Mouse (Mus musculus) naive thymus-derived CD4-positive, alpha-beta T cell, adult 2 months (primary cell): Measurements from ENCODE around the gene Vamp1.

ENCODE experiments used
- DNase-seq: peaks from one replicate; pipeline ENCODE4 v3.0.0-alpha.2; 2011; ENCODE audit warnings: low read depth

Vamp1 gene

DNA sequence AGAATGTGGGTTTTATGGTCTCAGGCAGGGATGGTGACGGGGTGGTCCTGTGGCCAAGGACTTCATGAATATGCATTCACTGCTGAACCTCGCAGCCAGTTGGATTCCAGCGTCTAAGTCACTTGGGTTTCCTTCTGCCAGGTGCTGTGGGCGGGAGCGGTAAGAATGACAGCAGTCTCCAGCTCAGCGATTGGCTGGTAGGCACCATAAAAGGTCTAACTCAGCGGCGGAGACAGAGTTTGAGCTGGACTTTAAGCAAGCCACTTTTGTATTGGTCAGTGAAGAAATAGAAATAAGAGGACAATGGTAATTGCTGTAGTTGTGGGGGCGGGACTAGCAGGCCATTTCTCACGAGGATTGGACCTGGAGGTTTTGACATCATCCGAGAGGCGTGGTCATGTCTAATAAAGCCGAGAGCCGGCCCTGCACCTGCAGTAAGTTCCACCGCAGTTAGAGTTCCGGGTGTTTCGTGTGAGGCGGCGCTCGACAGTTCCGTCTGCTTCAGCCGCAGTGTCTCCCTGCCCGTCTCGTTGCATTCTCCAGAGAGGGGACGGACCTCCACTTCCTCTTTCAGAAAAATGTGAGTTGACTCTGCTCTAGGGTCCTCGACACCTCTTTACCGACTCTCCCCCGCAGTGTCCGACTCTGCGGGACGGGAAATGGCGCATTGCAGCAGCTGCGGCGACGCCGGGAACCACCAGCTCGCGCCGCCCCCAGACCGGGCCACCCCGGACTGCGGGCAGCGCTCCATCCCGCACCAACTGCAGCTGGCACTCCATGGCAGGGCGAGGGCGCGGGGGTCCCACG is at the start of gene Vamp1:
Gene Vamp1, plus strand, starts transcription at position 404 of the 807 bp plus-strand sequence.
- peak; percentile 93 for DNase-seq

GRCm38 (mm10) chr6:125166051-125166751 is 49.1 kb upstream of the Vamp1 start, which contains the start of gene Gapdh:
Gapdh (minus strand) TSS chr6:125166467.
- DNase-seq = peak; percentile 42

DNA sequence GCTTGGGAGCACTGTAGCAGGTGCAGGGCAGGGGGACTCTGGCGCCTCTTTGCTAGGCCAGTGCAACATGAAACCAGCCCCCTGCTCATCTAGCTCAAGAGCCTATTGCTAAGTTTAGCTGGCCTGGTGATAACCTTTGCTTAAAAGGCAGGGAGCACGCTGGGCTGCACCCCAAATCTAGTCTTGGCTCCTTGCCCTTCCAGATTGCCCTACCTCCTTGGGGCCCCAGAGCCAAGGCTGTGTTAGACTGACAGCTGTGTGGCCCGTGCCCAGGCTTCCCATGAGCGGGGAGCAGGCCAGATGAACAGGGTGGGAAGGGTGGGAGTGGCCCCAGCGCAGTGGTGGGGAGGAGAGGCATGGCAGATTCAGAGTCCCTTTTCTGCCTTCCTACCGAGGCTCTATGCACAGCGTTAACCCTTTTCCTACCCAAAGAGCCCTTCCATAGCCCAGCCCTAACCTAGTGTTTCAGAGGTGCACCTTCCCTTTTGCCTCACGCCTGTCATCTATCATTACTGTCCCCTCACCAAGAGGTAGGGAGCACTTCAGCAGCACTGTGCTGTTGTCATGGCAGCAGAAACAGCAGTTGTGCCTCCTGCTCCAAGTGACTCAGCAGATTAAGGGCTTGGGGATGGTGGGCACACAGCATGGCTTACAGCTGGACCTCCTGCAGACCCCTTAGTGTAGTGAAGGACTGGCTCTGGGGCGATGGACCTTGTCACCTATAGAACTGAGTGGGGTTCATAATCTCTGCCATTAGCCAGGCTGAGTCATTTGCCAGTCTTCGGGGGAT is 48.3 kb upstream of the Vamp1 start:
- DNase-seq = no peak

GRCm38 (mm10) chr6:125168086-125168485 is 47.3 kb upstream of the Vamp1 start:
- DNase-seq = no peak

- DNase-seq = no peak
These were observed 45.2 kb upstream of the Vamp1 start for GRCm38 (mm10) chr6:125170194-125170593.

- no peak for DNase-seq
These were observed 42.9 kb upstream of the Vamp1 start for GRCm38 (mm10) chr6:125172474-125172873.

DNA sequence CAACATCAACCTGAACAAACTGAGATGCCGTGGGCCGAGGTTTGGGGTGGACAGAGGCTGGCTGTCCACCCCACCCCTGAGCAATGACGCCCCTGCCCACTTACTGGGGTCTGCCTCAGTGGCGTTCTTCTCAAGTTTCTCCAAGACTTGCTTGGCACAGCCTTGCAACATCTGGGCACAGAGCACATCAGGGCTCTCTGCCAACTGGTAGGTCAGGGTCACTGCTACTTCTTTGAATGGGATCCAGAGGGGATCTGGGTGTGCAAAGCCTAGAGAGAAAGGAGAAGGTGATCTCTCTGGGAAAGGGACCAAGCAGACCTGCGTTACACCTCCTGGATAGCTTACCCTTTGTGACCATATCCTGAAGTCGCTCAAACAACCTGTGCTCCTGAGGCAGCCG is 42.1 kb upstream of the Vamp1 start:
- no peak for DNase-seq

GRCm38 (mm10) chr6:125175469-125175868 is 39.9 kb upstream of the Vamp1 start:
- no peak for DNase-seq

GRCm38 (mm10) chr6:125179601-125180000 is 35.8 kb upstream of the Vamp1 start:
- DNase-seq = no peak

DNA sequence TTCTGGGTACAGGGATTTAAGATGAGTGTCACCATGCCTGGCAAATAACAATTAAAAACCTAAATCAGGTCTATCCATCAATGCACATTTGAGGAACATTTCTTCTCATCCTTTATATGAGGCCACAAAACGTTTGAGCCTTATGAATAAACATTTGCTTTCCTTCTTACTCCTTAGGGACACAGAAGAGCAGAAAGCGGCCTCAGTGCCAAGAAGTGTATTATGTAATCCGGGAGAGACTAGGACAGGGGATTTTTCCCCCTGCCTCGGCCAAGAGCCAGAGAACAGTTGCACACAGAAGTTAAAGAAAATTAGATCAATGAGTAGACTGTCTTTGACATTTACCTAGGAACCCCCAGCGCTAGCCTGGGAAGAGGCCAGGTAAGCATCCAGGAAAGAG is 33.2 kb upstream of the Vamp1 start:
- no peak for DNase-seq

DNA sequence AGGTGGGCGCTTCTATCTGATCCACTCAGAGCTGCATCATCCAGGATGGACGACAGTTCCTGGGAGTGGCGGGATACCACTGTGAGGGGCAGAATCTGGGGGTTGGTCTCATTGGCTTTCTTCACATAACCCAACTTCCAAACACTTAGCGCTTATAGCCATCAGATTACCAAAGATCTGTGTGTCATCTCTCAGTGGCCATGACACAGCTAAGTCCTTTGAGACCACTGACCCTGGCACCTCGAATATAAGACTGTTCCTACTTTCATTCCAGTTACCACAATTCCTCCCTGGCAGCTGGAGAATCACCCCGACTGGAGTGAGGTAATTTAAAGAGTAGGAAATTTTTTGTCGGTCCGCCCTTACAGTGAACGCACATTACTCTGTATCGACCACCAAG is 29.1 kb upstream of the Vamp1 start:
- DNase-seq = no peak

GRCm38 (mm10) chr6:125190816-125191215 is 24.5 kb upstream of the Vamp1 start:
- no peak for DNase-seq

DNA sequence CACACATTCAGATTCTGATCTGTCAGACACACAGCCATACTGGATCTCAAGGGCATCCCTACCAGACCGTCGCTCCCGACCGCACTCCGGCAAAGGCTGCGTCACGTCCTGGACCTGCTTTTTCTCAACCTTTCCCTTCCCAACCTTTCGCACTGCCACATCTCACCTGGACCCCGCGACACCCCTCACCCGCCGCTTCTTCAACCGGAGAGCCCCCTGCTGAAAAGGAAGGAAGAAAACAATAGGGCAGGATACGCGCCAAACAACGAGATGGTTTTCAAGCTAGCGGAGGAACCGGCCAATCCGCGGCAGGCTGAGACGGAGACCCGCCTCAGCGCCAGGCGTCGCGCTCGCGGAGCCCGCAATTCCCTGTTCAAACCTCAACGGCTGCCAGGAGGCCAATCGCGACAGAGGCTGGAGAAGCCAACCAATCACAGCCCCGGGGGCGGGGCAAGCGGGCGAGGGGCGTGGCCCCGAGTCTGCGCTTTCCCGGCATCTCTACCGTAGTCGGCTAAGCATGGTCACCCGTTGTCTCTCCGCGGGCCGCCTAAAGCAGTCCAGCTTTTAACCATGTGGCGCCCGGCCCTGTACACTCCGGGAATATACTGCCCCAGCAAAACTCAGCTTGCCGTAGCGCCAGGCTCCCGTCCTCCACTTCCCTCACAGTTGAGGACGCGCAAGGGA is 23.9 kb upstream of the Vamp1 start, which contains the start of the genes Ncapd2 and Mrpl51:
Gene Ncapd2, minus strand, starts transcription at position 370 of the 684 bp plus-strand sequence.
Gene Mrpl51, plus strand, starts transcription at position 470 of the 684 bp plus-strand sequence.
- DNase-seq = peak; percentile 99

- peak; percentile 89 for DNase-seq
These were observed 23.2 kb upstream of the Vamp1 start for GRCm38 (mm10) chr6:125192016-125192714.

DNA sequence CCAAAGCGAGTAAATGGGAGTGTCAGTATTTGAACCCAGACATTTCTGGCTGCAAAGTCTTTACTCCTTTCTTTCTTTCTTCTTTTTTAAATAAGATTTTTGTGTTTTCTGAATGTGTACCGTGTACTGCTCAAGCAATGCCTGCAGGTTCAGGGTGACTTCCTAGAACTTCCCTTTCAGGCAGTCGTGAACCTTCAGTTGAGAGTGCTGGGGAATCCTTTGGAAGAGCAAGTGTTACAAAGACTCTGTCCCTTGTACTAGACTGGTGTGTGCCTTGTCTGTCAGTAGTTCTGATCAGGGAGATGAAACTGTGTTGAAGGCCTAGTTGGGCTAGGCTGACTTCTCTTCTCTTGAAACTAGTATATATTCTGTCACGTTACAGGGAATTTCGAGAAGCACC is 22.5 kb upstream of the Vamp1 start:
- no peak for DNase-seq

GRCm38 (mm10) chr6:125193390-125193789 is 22.0 kb upstream of the Vamp1 start:
- DNase-seq = no peak

GRCm38 (mm10) chr6:125195541-125196075 is 19.7 kb upstream of the Vamp1 start:
- no peak for DNase-seq

DNA sequence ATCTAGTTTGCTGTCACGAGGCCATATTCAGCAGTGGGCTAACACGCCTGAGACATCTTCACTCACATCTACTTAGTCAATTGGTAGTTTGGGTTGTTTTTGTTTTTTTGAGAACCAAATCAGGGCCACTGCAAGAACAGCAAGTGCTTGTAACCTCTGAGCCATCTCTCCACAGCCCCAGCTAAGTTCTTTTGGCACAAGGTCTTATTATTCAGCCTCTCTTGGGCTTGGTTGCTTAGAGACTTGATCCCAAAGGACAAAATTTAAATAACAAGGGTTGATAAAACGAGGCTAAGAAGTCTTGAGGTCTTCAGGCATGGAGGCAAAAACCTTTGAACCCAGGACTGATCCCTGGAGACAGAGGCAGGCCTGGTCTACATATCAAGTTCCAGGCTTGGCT is 19.1 kb upstream of the Vamp1 start:
- no peak for DNase-seq

GRCm38 (mm10) chr6:125197166-125197565 is 18.2 kb upstream of the Vamp1 start:
- DNase-seq = no peak

DNA sequence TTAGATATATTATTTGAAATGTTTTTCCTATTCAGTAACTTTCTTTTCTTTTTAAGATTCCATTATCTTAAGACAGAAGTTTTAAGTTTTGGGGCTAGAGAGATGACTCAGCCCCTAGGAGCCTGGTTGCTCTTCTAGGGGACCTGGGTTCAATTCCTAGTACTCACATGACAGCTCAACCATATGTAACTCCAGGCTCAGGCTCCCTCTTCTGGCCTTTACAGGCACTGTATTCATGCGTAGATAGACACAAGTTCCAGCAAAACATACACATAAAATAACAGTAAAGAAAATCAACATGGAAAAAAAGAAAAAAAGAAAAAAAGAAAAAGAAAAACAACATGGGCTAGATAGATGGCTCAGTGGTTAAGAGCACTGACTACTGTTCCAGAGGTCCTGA is 4.9 kb upstream of the Vamp1 start:
- no peak for DNase-seq

DNA sequence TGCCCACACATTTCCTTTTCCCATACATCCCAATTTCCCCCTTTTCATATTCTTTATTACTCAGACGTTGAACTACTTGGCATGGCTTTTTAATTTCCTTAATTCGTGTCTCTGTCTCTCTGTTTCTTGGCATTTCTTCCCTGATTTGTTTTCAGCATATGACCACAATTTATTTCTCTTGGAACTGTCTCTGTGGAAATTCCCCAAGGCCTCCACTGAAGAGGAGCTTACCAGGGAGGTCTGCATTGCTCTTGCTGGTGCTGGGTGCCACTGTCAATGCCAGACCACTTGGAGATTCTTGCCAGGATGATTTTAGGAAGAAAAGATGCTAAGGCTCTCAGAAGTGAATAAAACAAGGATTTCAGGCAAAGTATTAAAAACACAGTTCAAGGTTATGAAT is 2.7 kb upstream of the Vamp1 start:
- DNase-seq = no peak
